Mouse (Mus musculus): ENCODE data around the gene Nfkbia.

DNA sequence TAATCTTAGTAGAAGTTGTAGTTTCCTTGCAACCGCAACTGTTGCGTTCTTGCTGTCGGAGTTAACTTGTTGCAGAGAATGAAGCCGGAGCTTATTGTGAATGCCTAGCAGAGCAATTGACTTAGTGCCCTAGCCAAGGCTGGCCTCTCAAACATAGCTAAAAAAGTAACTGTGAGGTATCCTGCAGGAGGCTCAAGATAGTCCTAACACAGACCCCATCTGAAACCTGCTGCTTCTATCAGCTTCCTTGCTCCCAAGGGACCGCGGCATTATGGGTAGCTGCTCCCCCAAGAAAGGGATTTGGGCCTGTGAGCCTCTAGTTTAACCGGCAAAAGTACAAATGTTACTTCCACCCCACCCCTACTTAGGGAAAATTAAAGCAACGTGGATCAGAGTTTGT lies 934 bp upstream of the Nfkbia start:
- no peak for TF ChIP-seq CTCF (IDR thresholded peaks at IDR 0.05; ENCODE audit: low read depth)
- TF ChIP-seq EP300 (IDR thresholded peaks at IDR 0.05; ENCODE audit: low read depth), result no peak
